Mouse (Mus musculus) heart, adult 2 months (tissue): Measurements from ENCODE around the gene Anks1. TPM values are rescaled to one million over a fixed set of nuclear protein-coding genes. Genes with fewer than 3 reads are reported as not detected.
A peak's percentile ranks its signal among the peaks of the same experiment; 100 is the strongest.

Experiments used
- DNase-seq, 2 experiments: peaks; one replicate each; pipeline ENCODE4 v3.0.0; 2021
- H3K27ac ChIP-seq: fragments of 200-600 bp; 2 replicates; pipeline ENCODE4 v1.8.1; 2022
- H3K27me3 ChIP-seq: fragments of 200-500 bp; 2 replicates; pipeline ENCODE4 v1.6.1; 2012; ENCODE audit warnings: mild to moderate bottlenecking, low read length, inconsistent platforms, mixed read lengths; ENCODE audit not compliant: control insufficient read depth, insufficient read depth
- H3K36me3 ChIP-seq: fragments of 200-500 bp; 2 replicates; pipeline ENCODE4 v1.6.1; 2012; ENCODE audit warnings: low read length, inconsistent platforms; ENCODE audit not compliant: control insufficient read depth, insufficient read depth
- H3K4me1 ChIP-seq: fragments of 200-500 bp; 2 replicates; pipeline ENCODE4 v1.6.1; 2011; ENCODE audit warnings: low read length; ENCODE audit not compliant: control insufficient read depth, insufficient read depth
- H3K4me3 ChIP-seq: fragments of 200-600 bp; 2 replicates; pipeline ENCODE4 v1.8.1; 2022
- H3K79me2 ChIP-seq: fragments of 200-500 bp; replicated peaks from 2 replicates; pipeline ENCODE4 v1.6.1; 2012; ENCODE audit warnings: mild to moderate bottlenecking, inconsistent platforms, low read length, moderate library complexity, mixed read lengths; ENCODE audit not compliant: control insufficient read depth, insufficient read depth
- H3K9ac ChIP-seq: fragments of 200-500 bp; 2 replicates; pipeline ENCODE4 v1.6.1; 2012; ENCODE audit warnings: low read depth, mild to moderate bottlenecking, control low read depth, inconsistent platforms, low read length, mixed read lengths
- CTCF ChIP-seq: fragments of 200-600 bp; IDR thresholded peaks from 2 replicates; pipeline ENCODE4 v1.8.1; 2022; ENCODE audit warnings: antibody characterized with exemption, mild to moderate bottlenecking, moderate library complexity
- EP300 ChIP-seq: fragments of 200-500 bp; IDR thresholded peaks from 2 replicates; pipeline ENCODE4 v1.6.1; 2011; ENCODE audit warnings: low read depth, low read length, control low read depth; ENCODE audit not compliant: insufficient read depth
- POLR2A ChIP-seq: fragments of 200-500 bp; IDR thresholded peaks from 2 replicates; pipeline ENCODE4 v1.6.1; 2011; ENCODE audit warnings: mild to moderate bottlenecking, low read depth, low read length, control low read depth; ENCODE audit not compliant: insufficient read depth
- WGBS: fragments of 180-500 bp; shearing (Covaris S2); methylation state at CpG from one replicate; pipeline ENCODE4 v1.1.7; 2018; 5-methylcytosine and 5-hydroxymethylcytosine counted together
- intact Hi-C: fragments of 180-260 bp; cut with DNase I; formaldehyde crosslinking; loops from one replicate; pipeline ENCODE4 v1.15.1; 2025
- polyA plus RNA-seq: library from polyadenylated mRNA; depleted of rRNA; stranded (reverse); fragments of >200 nt; gene quantifications from 2 replicates; pipeline ENCODE4 v1.2.3, GENCODE M21; 2012
- total RNA-seq, 2 experiments: library from RNA; stranded (reverse); gene quantifications; 2 replicates each; pipeline ENCODE4 v1.2.3; 2021

Gene Anks1
- total and polyA plus RNA-seq, 3 experiments, result 51.6 to 76.4 (median 64.4) TPM

DNA sequence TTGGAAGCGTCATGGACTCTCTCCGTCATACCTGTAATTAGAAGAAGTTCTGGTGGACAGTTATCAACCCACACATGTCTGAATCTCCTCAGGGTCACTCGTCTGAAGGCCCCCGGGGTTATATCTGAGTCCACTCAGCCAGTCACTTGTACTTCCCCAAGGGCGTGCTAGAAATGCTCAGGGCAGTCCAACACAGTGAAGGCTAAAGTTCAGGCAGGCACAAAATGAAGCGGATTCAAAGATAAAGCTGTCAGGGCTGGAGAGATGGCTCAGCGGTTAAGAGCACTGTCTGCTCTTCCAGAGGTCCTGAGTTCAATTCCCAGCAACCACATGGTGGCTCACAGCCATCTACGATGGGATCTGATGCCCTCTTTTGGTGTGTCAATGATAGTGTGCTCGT, 168.9 kb downstream of the Anks1 start:
- intact Hi-C loops, result no loop called here
- no peak overlapping the region for H3K4me3 ChIP-seq
- no peaks in the 10 kb centered on the region for H3K36me3 ChIP-seq
- no peaks in the 10 kb centered on the region for H3K4me1 ChIP-seq
- no peaks in the 10 kb centered on the region for H3K79me2 ChIP-seq
- H3K9ac ChIP-seq, result no peak overlapping the region
- no peak overlapping the region for H3K27ac ChIP-seq
- no peak for DNase-seq
- no peak for TF ChIP-seq POLR2A
- no peak for TF ChIP-seq EP300
- TF ChIP-seq CTCF, result no peak
- WGBS, result 76% methylated on average over 9 of the region's 9 CpGs
- H3K27me3 ChIP-seq, result peaks cover 8% of the 10 kb centered on the region

DNA sequence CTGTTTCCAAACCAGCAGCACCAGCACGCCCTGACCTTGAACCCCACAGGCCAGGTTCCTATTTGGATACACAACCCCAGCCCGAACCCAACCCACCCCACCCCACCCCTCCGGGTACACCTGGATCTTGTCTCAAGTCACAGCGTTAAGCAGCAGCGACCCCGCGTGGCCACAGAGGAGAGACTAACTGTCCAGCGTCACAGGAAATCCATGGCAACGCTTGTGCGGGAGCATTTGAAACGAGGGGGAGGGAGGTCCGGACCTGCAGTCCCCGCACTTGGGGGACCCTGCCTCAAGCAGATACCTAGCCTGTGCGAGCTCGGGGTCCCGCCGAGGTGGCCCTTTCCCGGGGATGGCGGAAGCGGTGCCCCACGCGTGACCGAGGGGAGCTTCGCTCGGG, 170.5 kb downstream of the Anks1 start:
- intact Hi-C loops, result loop anchor here (1.0 kb wide), 2 partner anchors 90 to 172 kb away; no protein-coding TSS in a partner anchor
- H3K27me3 ChIP-seq, result peaks cover 8% of the 10 kb centered on the region
- no peaks in the 10 kb centered on the region for H3K4me1 ChIP-seq
- H3K79me2 ChIP-seq, result no peaks in the 10 kb centered on the region
- peak overlapping the region; percentile 71 for H3K9ac ChIP-seq
- under 1% methylated on average over 25 of the region's 25 CpGs for WGBS
- no peak overlapping the region for H3K27ac ChIP-seq
- peak; percentile 81 to 87 for DNase-seq
- no peak for TF ChIP-seq POLR2A
- peak; percentile 80 for TF ChIP-seq EP300
- peak; percentile 85 for TF ChIP-seq CTCF
- no peaks in the 10 kb centered on the region for H3K36me3 ChIP-seq
- H3K4me3 ChIP-seq, result peak overlapping the region; percentile 75

DNA sequence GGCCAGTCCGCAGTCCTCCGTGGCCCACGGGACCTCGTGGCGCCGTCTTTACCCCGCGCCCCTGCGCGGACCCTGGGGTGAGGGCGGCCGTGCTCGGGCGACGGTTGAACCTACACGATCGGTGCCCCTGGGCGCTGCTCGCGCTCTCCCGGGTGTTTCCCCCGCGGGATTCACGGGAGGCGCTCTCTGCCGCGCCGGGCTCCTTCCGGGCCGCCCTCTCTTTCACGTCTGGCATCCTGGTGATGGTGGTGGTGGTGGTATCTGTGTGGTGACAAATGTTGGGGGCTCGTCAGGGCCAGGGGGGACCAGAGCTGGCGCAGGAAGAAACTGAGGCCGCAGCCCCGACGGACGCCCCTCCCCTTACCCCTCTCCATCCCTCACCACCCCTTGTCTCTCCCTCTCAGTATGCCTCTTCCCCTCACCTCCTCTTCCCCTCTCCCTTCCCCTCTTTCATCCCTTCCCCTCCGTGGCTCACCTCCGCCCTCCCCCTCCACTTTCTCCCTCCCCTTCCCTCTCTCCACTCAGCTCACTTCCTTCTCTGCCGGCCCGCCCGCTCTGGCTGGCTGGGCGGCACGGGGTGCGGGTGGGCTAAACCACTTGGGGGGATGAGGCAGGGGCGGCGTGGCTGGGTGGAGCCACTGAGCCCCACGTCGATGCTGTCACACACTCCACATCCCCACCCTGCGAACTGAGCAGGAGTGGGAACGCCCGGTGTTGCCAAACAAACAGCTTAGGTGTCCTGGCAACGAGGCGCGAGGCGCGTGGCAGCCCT, 171.1 kb downstream of the Anks1 start, which contains the start of gene Tcp11:
Gene Tcp11 (minus strand): TSS at position 595 of the 772 bp plus-strand sequence.
- Histone ChIP-seq H3K4me1 (no peaks in the 10 kb centered on the region), H3K79me2 (no peaks in the 10 kb centered on the region), H3K27me3 (peaks cover 8% of the 10 kb centered on the region), H3K27ac (no peak within 1 kb of the TSS), H3K4me3 (peak within 1 kb of the TSS; percentile 75), H3K36me3 (no peaks in the 10 kb centered on the region), H3K9ac (peak within 1 kb of the TSS; percentile 71)
- DNase-seq, result peak in 1 of 2 experiments; percentile 63
- 3% methylated on average over 55 of the region's 57 CpGs for WGBS
- intact Hi-C loops, result no loop called here
- TF ChIP-seq EP300, result no peak
- no peak for TF ChIP-seq CTCF
- TF ChIP-seq POLR2A, result no peak

DNA sequence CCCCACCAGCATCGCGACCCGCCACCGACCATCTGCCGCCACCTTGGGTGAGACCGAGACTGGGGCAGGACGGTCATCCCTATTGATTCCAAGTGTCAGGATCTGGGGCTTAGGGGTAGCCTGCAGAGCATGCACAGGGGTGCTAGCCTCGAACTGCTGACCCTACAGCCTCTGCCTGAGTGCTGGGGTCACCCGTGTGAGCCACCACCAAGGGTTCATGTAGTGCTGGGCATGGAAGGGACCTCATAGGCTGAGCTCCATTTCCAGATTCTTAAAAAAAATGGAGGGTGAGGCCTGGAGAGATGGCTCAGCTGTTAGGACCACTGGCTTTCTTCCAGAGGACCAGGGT, 171.7 kb downstream of the Anks1 start:
- no peak overlapping the region for H3K9ac ChIP-seq
- no peak overlapping the region for H3K4me3 ChIP-seq
- H3K4me1 ChIP-seq, result no peaks in the 10 kb centered on the region
- TF ChIP-seq CTCF (no peak), POLR2A (no peak), EP300 (no peak)
- DNase-seq, result no peak
- peaks cover 8% of the 10 kb centered on the region for H3K27me3 ChIP-seq
- H3K79me2 ChIP-seq, result no peaks in the 10 kb centered on the region
- H3K27ac ChIP-seq, result no peak overlapping the region
- intact Hi-C loops, result no loop called here
- WGBS, result 31% methylated on average over 9 of the region's 9 CpGs
- H3K36me3 ChIP-seq, result no peaks in the 10 kb centered on the region

DNA sequence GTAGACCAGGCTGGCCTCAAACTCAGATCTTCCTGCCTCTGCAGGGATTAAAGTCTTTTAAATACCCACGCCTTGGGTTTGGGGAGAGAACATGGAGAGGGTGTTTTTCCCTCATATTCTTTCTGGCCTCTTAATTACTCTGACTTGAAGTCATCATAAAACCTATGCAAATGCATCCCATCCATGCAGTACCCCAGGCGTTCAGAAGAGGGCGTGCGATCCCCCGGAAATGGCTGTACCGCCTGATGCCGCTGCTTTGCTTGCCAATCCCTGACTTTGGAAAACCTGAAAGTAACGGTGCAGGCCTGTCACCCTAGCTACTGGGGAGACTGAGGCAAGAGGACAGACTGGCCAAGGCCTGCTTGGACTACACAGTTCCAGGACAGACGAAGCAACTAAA, 172.3 kb downstream of the Anks1 start:
- H3K79me2 ChIP-seq, result no peaks in the 10 kb centered on the region
- H3K27me3 ChIP-seq, result peaks cover 8% of the 10 kb centered on the region
- no peak overlapping the region for H3K27ac ChIP-seq
- H3K9ac ChIP-seq, result no peak overlapping the region
- intact Hi-C loops, result no loop called here
- no peaks in the 10 kb centered on the region for H3K4me1 ChIP-seq
- no peak for TF ChIP-seq POLR2A
- TF ChIP-seq CTCF, result peak; percentile 67
- TF ChIP-seq EP300, result no peak
- no peak overlapping the region for H3K4me3 ChIP-seq
- 59% methylated on average over 9 of the region's 9 CpGs for WGBS
- no peaks in the 10 kb centered on the region for H3K36me3 ChIP-seq
- DNase-seq, result no peak

DNA sequence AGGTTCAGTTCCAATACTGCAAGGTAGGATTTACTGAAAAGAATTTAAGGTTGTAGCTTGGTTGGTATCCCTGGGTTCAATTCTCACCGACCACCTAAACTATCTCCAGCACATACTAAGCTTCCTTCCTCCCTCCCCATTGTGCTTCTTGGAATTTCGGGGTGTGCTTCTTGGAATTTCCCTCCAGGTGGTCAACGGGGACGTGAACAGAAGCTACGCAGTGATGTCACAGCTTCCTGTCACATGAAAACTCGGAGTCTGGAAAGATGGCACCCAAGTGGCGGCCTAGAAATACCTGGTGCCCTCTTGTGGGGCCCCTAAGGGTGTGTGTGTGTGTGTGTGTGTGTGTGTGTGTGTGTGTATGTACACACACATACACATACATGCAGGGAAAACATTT, 172.8 kb downstream of the Anks1 start:
- TF ChIP-seq CTCF (no peak), POLR2A (no peak), EP300 (no peak)
- 76% methylated on average over 7 of the region's 7 CpGs for WGBS
- H3K4me3 ChIP-seq, result no peak overlapping the region
- peaks cover 8% of the 10 kb centered on the region for H3K27me3 ChIP-seq
- no peak overlapping the region for H3K9ac ChIP-seq
- no peaks in the 10 kb centered on the region for H3K79me2 ChIP-seq
- DNase-seq, result no peak
- H3K4me1 ChIP-seq, result no peaks in the 10 kb centered on the region
- H3K27ac ChIP-seq, result no peak overlapping the region
- intact Hi-C loops, result no loop called here
- no peaks in the 10 kb centered on the region for H3K36me3 ChIP-seq
